Comparison of ENCODE assay signal across 8 mouse cellular contexts in the genomic region with DNA sequence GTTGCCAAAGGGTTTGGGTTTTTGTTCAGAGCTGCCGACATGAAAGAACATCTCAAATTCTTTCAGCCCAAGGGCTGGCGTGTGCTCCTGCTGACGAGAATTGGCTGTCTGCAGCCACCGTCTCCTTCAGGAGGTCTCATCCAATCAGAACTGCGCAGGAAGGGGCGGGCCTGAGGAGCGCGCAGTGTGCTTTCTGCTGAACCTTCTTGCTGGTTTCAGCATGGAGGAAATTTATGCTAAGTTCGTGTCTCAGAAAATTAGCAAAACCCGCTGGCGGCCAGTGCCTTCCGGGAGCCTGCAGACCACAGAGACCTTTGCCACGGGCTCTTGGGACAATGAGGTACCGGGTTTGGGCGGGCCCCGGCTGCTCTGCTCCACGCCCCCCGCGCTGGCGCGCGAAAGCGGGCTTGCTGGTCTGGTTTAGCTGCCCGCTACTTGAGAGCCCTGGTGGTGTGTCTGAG. TPM values are rescaled to one million over a fixed set of nuclear protein-coding genes. Genes with fewer than 3 reads are reported as not detected.
A peak's percentile ranks its signal among the peaks of the same experiment; 100 is the strongest.
DNase-seq lines count a peak whose midpoint lies in the region; ATAC-seq and TF ChIP-seq lines count a peak whose summit lies in the region.

A gene (plus strand): TSS at position 162 of the 461 bp plus-strand sequence.

- TF ChIP-seq CTCF in layer of hippocampus, adult 2 months (conservative IDR thresholded peaks at IDR 0.05): no peak
- no peak for TF ChIP-seq CTCF in lung, embryonic 14.5 days (IDR thresholded peaks at IDR 0.05; ENCODE audit: low read depth)
- no peak for TF ChIP-seq CTCF in olfactory bulb, adult 2 months (IDR thresholded peaks at IDR 0.05; ENCODE audit: insufficient read depth, low read depth, low read length)
- no peak for TF ChIP-seq CTCF in thymus, adult 2 months (IDR thresholded peaks at IDR 0.05; ENCODE audit: borderline replicate concordance, control insufficient read depth, extremely low read depth, insufficient read depth, low read length, poor library complexity)

- ATAC-seq in forebrain, embryonic 14.5 days: peak; percentile 81
- ATAC-seq in lung, embryonic 14.5 days (ENCODE audit: insufficient read depth): peak; percentile 89

- H3K4me2 ChIP-seq in forebrain, embryonic 14.5 days (ENCODE audit: low read length): peak within 1 kb of the TSS; percentile 82
- peak within 1 kb of the TSS; percentile 76 for H3K4me2 ChIP-seq in lung, embryonic 14.5 days

- H3K4me1 ChIP-seq in forebrain, embryonic 14.5 days (ENCODE audit: control insufficient read depth, insufficient read depth, low read length): peaks cover 10% of the 10 kb centered on the region
- peaks cover 7% of the 10 kb centered on the region; the same call in 1 of the 2 replicates for H3K4me1 ChIP-seq in lung, embryonic 14.5 days (ENCODE audit: insufficient read depth)
- H3K4me1 ChIP-seq in olfactory bulb, adult 2 months (ENCODE audit: control insufficient read depth, insufficient read depth, low read length): no peaks in the 10 kb centered on the region
- no peaks in the 10 kb centered on the region; the same call in 1 of the 2 replicates for H3K4me1 ChIP-seq in thymus, adult 2 months (replicated peaks; ENCODE audit: control insufficient read depth, insufficient read depth, low read length)

- H3K9ac ChIP-seq in forebrain, embryonic 14.5 days (ENCODE audit: low read length): peak within 1 kb of the TSS; percentile 75
- H3K9ac ChIP-seq in lung, embryonic 14.5 days: peak within 1 kb of the TSS; percentile 74

- no peaks in the 10 kb centered on the region for H3K9me3 ChIP-seq in forebrain, embryonic 14.5 days (replicated peaks; ENCODE audit: control insufficient read depth, low read length)
- H3K9me3 ChIP-seq in lung, embryonic 14.5 days (ENCODE audit: low read depth, low read length): no peaks in the 10 kb centered on the region

- DNase-seq in ES-CJ7 (ENCODE audit: low read depth, low spot score): peak; percentile 95
- peak; percentile 83 for DNase-seq in cerebellum, adult 11 months
- DNase-seq in forebrain, embryonic 14.5 days (ENCODE audit: low spot score): peak; percentile 96
- DNase-seq in heart, postnatal 25 days (ENCODE audit: low spot score): peak; percentile 77
- DNase-seq in layer of hippocampus, adult 2 months (ENCODE audit: low spot score in 2 of 2): peak; percentile 81 to 87
- peak; percentile 97 for DNase-seq in lung, embryonic 14.5 days
- peak; percentile 89 for DNase-seq in thymus, adult 2 months

- intact Hi-C loops in heart, postnatal 25 days (cut with DNase I): no loop called here

- H3K27ac ChIP-seq in forebrain, embryonic 14.5 days (ENCODE audit: low read depth, low read length): peak within 1 kb of the TSS; percentile 50; the same call in 1 of the 2 replicates
- H3K27ac ChIP-seq in layer of hippocampus, adult 2 months: peak within 1 kb of the TSS; percentile 61; the same call in 1 of the 2 replicates
- H3K27ac ChIP-seq in lung, embryonic 14.5 days (ENCODE audit: low read depth): peak within 1 kb of the TSS; percentile 78
- H3K27ac ChIP-seq in olfactory bulb, adult 2 months (ENCODE audit: insufficient read depth, low read depth, low read length): no peak within 1 kb of the TSS
- H3K27ac ChIP-seq in thymus, adult 2 months (ENCODE audit: control insufficient read depth, insufficient read depth, low read length): no peak within 1 kb of the TSS

- H3K36me3 ChIP-seq in forebrain, embryonic 14.5 days (ENCODE audit: control insufficient read depth, insufficient read depth, low read length): peaks cover 19% of the 10 kb centered on the region
- H3K36me3 ChIP-seq in lung, embryonic 14.5 days (ENCODE audit: insufficient read depth): peaks cover 20% of the 10 kb centered on the region
- no peaks in the 10 kb centered on the region for H3K36me3 ChIP-seq in thymus, adult 2 months (ENCODE audit: control insufficient read depth, insufficient read depth, low read length)

- no peak for TF ChIP-seq POLR2A in olfactory bulb, adult 2 months (IDR thresholded peaks at IDR 0.05; ENCODE audit: insufficient read depth, low read depth, low read length)
- TF ChIP-seq POLR2A in thymus, adult 2 months (IDR thresholded peaks at IDR 0.05; ENCODE audit: control insufficient read depth, extremely low read depth, insufficient read depth, low read length, poor library complexity): 0 out of 2 replicates have a peak, but pooled peaks have one; percentile 37

- peak within 1 kb of the TSS; percentile 73 for H3K4me3 ChIP-seq in forebrain, embryonic 14.5 days (ENCODE audit: low read depth, low read length)
- peak within 1 kb of the TSS; percentile 62 for H3K4me3 ChIP-seq in layer of hippocampus, adult 2 months
- peak within 1 kb of the TSS; percentile 78 for H3K4me3 ChIP-seq in lung, embryonic 14.5 days (ENCODE audit: low read depth, low read length)
- peak within 1 kb of the TSS; percentile 78 for H3K4me3 ChIP-seq in olfactory bulb, adult 2 months (ENCODE audit: insufficient read depth, low read depth, low read length)
- peak within 1 kb of the TSS; percentile 79 for H3K4me3 ChIP-seq in thymus, adult 2 months (ENCODE audit: control insufficient read depth, insufficient read depth, low read length)

- no peaks in the 10 kb centered on the region for H3K27me3 ChIP-seq in forebrain, embryonic 14.5 days (replicated peaks; ENCODE audit: control insufficient read depth, insufficient read depth, low read length)
- no peaks in the 10 kb centered on the region for H3K27me3 ChIP-seq in lung, embryonic 14.5 days (ENCODE audit: insufficient read depth, low read length)
- no peaks in the 10 kb centered on the region for H3K27me3 ChIP-seq in thymus, adult 2 months (ENCODE audit: control insufficient read depth, insufficient read depth, low read length)

- WGBS in forebrain, embryonic 14.5 days: under 1% methylated on average over 24 of the region's 24 CpGs
- under 1% methylated on average over 24 of the region's 24 CpGs for WGBS in lung, embryonic 14.5 days
- under 1% methylated on average over 24 of the region's 24 CpGs for WGBS in olfactory bulb, adult 2 months
- under 1% methylated on average over 24 of the region's 24 CpGs for WGBS in thymus, adult 2 months

RNA-seq across cellular contexts. Expression of the gene that starts here (rescaled TPM):
- 43.2 and 46.7 TPM in 2 replicates for polyA plus RNA-seq in forebrain, embryonic 14.5 days (2014; fragmentation: Nextera tagmentation; extraction: Ambion mirVana)
- 1 to 10 TPM; 4.5 to 6.2 TPM for total RNA-seq in heart, postnatal 25 days (2021)
- total RNA-seq in layer of hippocampus, adult 2 months (2021): 1 to 10 TPM; 5.8 to 8.2 TPM
- 64.6 and 74.5 TPM in 2 replicates for polyA plus RNA-seq in lung, embryonic 14.5 days (2014; fragmentation: Nextera tagmentation; extraction: Ambion mirVana)
- polyA plus RNA-seq in olfactory bulb, adult 2 months (2012; ENCODE audit: insufficient read depth, insufficient read length, low replicate concordance, missing spikeins): not detected in 2 replicates
- 13.2 and 14.2 TPM in 2 replicates for polyA plus RNA-seq in thymus, adult 2 months (2012; rRNA removed)

Comparison
In these comparisons a context has a peak if more than half of its experiments do, and no peak if none do; other contexts are left out.
1. RNA of the gene that starts here (polyA plus RNA-seq): 64.6 to 74.5 TPM in lung, embryonic 14.5 days, 43.2 to 46.7 TPM in forebrain, embryonic 14.5 days and 13.2 to 14.2 TPM in thymus, adult 2 months; not detected in olfactory bulb, adult 2 months; every median in the first group is over 10 times any median in the second.
2. H3K27ac ChIP-seq: peak in forebrain, embryonic 14.5 days (single experiment), layer of hippocampus, adult 2 months (single experiment) and lung, embryonic 14.5 days (single experiment); none in olfactory bulb, adult 2 months (single experiment) and thymus, adult 2 months (single experiment).
3. Peak in every context shown above with its lines, with median percentiles within 50 percentile points of each other: DNase-seq and H3K4me3 ChIP-seq.